Mouse (Mus musculus): ENCODE results near the gene Plcb4. TPM values are rescaled to one million over a fixed set of nuclear protein-coding genes. Genes with fewer than 3 reads are reported as not detected.

Plcb4 gene
- polyA plus RNA-seq, 1 experiment from 2014 or later: 32.8 TPM

DNA sequence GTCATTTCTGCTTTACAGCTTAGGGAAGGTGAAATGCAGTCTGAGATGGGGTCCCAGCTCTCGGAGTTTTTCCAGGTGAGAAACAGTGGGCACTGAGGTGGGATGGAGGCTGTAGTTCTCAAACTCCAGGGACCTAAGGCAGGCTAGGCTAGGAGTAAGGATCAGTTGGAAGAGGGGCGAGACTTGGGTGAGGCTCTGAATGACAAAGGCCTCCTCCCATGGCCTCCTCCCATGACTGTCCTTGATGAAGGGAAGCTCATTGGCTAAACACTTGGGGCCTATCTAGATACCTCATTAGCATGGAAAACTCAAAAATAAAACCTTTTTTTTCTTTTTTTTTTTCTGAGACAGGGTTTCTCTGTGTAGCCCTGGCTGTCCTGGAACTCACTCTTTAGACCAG lies 198.0 kb downstream of the Plcb4 start:
- Histone ChIP-seq H3K27ac (no peak overlapping the region), H3K4me2 (replicated peaks) (no peak overlapping the region)

GRCm38 (mm10) chr2:135861531-135862488 lies 203.0 kb downstream of the Plcb4 start:
- H3K9ac ChIP-seq: no peak overlapping the region
- 93% methylated on average over 8 of the region's 8 CpGs for WGBS
- no peaks in the 10 kb centered on the region for H3K27me3 ChIP-seq (replicated peaks)
- no peak overlapping the region for H3K4me3 ChIP-seq
- no peak for ATAC-seq (ENCODE audit: low FRiP score, low read depth)
- no peaks in the 10 kb centered on the region for H3K4me1 ChIP-seq
- no peak overlapping the region for H3K27ac ChIP-seq
- no peaks in the 10 kb centered on the region for H3K36me3 ChIP-seq
- H3K9me3 ChIP-seq: no peaks in the 10 kb centered on the region
- H3K4me2 ChIP-seq (replicated peaks): no peak overlapping the region

More for the DNA sequence above, 198.0 kb downstream of the Plcb4 start:
- H3K36me3 ChIP-seq: no peaks in the 10 kb centered on the region
- H3K9me3 ChIP-seq: no peaks in the 10 kb centered on the region
- H3K4me3 ChIP-seq: no peak overlapping the region
- H3K27me3 ChIP-seq (replicated peaks): no peaks in the 10 kb centered on the region
- 0 out of 2 replicates have a peak, but pooled peaks cover 8% of the 10 kb centered on the region for H3K4me1 ChIP-seq
- no peak overlapping the region for H3K9ac ChIP-seq
- WGBS: 96% methylated on average over 2 of the region's 2 CpGs
- no peak for ATAC-seq (ENCODE audit: low FRiP score, low read depth)

DNA sequence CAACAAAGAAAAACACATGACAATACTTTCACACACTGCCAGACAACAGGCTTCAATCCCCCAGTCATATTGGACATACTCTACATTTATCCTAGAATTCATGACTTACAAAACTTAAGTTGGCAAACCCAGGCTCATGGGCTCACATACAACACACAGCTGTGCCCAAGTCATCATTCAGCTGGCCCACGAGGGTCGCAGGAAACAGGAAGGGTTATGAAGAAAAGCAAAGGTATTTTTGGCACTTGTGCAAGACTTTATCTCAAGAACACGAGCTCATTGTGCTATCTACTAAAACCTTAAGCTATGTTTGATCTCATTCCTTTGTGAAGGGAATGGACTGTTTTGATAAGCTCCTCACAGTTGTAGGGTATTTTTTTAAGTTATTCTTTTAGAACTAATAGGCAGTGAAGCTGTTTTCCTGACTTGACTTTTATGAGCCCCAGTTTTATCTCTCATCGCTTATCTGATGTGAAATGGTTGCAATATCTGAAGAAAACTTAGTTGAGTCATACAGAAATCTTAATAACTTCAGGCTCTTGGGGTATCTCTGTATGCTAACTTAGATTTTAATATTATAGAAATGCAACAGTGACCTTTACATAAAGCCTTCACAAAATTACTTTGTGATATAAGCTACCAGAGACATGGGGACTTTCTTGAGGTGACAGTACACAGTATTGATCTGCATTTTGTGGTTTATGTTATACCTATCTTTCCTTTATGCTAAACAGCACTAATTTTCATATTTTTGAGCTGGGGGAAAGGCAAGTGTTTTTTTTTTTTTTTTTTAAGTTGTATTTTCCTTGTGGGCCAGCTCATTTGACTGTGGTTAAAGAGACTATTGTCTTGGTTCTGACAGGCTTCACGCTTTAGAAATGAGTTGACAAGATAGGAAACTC lies 203.9 kb downstream of the Plcb4 start:
- Histone ChIP-seq H3K27me3 (replicated peaks) (no peaks in the 10 kb centered on the region), H3K4me2 (replicated peaks) (no peak overlapping the region), H3K27ac (no peak overlapping the region), H3K4me3 (no peak overlapping the region), H3K36me3 (no peaks in the 10 kb centered on the region), H3K9me3 (no peaks in the 10 kb centered on the region), H3K9ac (no peak overlapping the region), H3K4me1 (no peaks in the 10 kb centered on the region)
- ATAC-seq (ENCODE audit: low FRiP score, low read depth): no peak
- 86% methylated on average over 5 of the region's 5 CpGs for WGBS

GRCm38 (mm10) chr2:135863391-135864076 lies 204.7 kb downstream of the Plcb4 start:
- Histone ChIP-seq H3K9me3 (no peaks in the 10 kb centered on the region), H3K4me2 (replicated peaks) (no peak overlapping the region), H3K36me3 (no peaks in the 10 kb centered on the region), H3K4me3 (no peak overlapping the region), H3K4me1 (no peaks in the 10 kb centered on the region), H3K9ac (no peak overlapping the region), H3K27ac (no peak overlapping the region), H3K27me3 (replicated peaks) (no peaks in the 10 kb centered on the region)
- WGBS: 79% methylated on average over 4 of the region's 4 CpGs
- ATAC-seq (ENCODE audit: low FRiP score, low read depth): no peak

DNA sequence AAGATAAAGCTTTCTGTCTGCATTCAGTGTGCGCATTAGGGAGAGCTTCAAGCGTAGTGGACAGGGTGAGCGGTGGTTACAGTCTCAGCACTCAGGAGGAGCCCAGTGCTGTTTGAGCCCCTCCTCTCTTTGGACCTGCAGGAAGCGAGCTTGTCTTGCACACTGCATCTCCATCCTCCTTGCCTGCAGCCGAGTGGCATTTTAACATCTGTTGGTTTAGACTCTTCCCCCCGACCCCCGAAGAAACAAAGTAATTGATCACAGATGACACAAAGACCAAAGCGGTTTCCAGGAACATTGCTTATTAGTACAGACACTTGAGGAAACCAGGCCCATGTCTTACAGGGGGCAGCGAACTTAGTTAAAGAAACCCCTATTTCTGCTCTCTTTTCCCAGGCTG lies 207.6 kb downstream of the Plcb4 start:
- Histone ChIP-seq H3K9ac (no peak overlapping the region), H3K27me3 (replicated peaks) (no peaks in the 10 kb centered on the region), H3K4me1 (no peaks in the 10 kb centered on the region), H3K4me2 (replicated peaks) (no peak overlapping the region), H3K9me3 (no peaks in the 10 kb centered on the region), H3K4me3 (no peak overlapping the region), H3K27ac (no peak overlapping the region), H3K36me3 (no peaks in the 10 kb centered on the region)
- 59% methylated on average over 9 of the region's 9 CpGs for WGBS
- no peak for ATAC-seq (ENCODE audit: low FRiP score, low read depth)

DNA sequence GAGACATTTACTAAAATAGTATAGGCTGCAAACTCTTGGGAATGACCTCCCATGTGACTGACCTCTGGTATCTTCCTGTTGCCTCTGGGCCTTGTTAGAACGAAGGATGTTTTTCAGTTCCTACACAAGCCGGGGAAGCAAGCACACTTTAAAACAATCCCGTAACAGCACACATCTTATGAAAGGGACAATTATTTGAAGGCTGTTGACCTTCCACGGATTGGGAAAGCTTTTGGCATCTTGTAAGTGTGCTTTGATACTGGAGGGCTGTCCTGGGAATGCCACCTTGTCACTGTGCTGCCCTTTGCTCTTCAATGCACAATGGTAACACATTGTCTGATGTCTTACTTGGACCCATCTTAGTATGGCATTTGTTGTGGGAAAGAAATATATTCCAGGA lies 208.0 kb downstream of the Plcb4 start:
- H3K9ac ChIP-seq: no peak overlapping the region
- no peak overlapping the region for H3K27ac ChIP-seq
- H3K36me3 ChIP-seq: no peaks in the 10 kb centered on the region
- H3K9me3 ChIP-seq: no peaks in the 10 kb centered on the region
- ATAC-seq (ENCODE audit: low FRiP score, low read depth): no peak
- no peak overlapping the region for H3K4me2 ChIP-seq (replicated peaks)
- H3K27me3 ChIP-seq (replicated peaks): no peaks in the 10 kb centered on the region
- WGBS: 65% methylated on average over 4 of the region's 4 CpGs
- H3K4me3 ChIP-seq: no peak overlapping the region
- H3K4me1 ChIP-seq: no peaks in the 10 kb centered on the region

GRCm38 (mm10) chr2:135869637-135870036 lies 210.8 kb downstream of the Plcb4 start:
- no peaks in the 10 kb centered on the region for H3K9me3 ChIP-seq
- ATAC-seq (ENCODE audit: low FRiP score, low read depth): no peak
- no peaks in the 10 kb centered on the region for H3K36me3 ChIP-seq
- no peaks in the 10 kb centered on the region for H3K4me1 ChIP-seq
- H3K27me3 ChIP-seq (replicated peaks): no peaks in the 10 kb centered on the region
- no peak overlapping the region for H3K4me3 ChIP-seq
- H3K27ac ChIP-seq: no peak overlapping the region
- no peak overlapping the region for H3K4me2 ChIP-seq (replicated peaks)
- no peak overlapping the region for H3K9ac ChIP-seq
- 89% methylated on average over 7 of the region's 7 CpGs for WGBS

DNA sequence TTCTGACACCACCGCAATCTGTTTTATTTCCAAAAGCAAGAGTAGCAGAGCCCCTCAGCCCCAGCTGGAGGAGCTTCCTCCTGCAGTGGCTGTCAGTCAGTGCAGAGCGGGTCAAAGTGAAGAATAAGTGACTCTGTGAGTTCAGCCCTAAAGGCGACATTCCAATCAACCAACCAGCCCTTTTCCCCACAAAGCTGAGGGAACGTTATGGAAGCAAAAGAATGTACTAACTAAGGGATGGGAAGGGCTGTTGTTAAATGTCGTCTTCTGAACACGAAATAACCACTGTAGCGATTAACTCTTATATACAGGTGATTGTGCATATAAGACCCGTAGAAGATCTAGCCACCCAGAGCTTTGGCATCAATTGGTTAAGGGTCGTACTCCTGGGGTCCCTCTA lies 214.3 kb downstream of the Plcb4 start:
- H3K4me2 ChIP-seq (replicated peaks): no peak overlapping the region
- WGBS: 86% methylated on average over 9 of the region's 9 CpGs
- ATAC-seq (ENCODE audit: low FRiP score, low read depth): no peak
- H3K27ac ChIP-seq: no peak overlapping the region
- no peak overlapping the region for H3K9ac ChIP-seq
- H3K9me3 ChIP-seq: no peaks in the 10 kb centered on the region
- H3K36me3 ChIP-seq: no peaks in the 10 kb centered on the region
- no peaks in the 10 kb centered on the region for H3K4me1 ChIP-seq
- H3K27me3 ChIP-seq (replicated peaks): no peaks in the 10 kb centered on the region
- no peak overlapping the region for H3K4me3 ChIP-seq

DNA sequence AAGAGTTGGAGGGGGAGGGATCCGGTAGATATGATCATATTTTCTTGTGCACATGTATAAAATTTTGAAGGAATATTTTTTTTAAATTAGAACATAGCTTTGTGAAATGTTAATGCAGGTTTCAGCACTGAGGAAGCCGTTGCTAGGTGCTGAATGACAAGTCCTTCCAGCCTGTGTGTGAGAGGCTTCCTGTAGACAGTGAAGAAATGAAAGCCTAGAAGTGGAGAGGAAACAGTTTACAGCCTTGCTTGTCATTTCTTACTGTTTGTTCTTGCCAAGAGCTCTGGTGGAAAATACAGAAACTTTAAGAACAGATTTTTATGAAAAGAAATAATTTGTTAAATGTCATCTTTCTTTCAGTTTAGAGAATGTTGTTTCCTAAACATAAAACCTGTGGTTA lies 214.9 kb downstream of the Plcb4 start:
- Histone ChIP-seq H3K27ac (no peak overlapping the region), H3K9ac (no peak overlapping the region), H3K4me1 (no peaks in the 10 kb centered on the region), H3K9me3 (no peaks in the 10 kb centered on the region), H3K4me3 (no peak overlapping the region), H3K36me3 (no peaks in the 10 kb centered on the region), H3K27me3 (replicated peaks) (no peaks in the 10 kb centered on the region), H3K4me2 (replicated peaks) (no peak overlapping the region)
- 85% methylated on average over 2 of the region's 2 CpGs for WGBS
- no peak for ATAC-seq (ENCODE audit: low FRiP score, low read depth)

DNA sequence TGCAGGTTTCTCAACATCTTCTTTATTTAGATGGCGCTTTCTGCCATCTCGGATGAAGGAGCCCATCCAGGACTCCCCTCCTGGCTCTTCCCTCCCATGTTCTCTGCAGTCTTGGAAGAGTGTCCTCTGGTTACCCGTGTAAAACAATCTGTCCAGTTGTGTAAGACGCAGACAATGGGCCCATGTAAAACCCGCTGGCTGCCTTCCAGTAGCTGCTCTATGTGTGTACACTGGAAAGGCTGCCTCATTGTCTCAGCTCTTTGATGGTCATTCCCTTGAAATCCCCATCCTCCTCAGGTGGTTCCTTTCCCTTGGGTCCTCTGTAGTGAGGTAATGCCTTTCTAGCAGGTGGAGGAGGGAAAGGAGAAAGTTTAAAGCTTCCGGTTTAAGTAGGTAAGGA lies 216.7 kb downstream of the Plcb4 start:
- no peak for ATAC-seq (ENCODE audit: low FRiP score, low read depth)
- no peaks in the 10 kb centered on the region for H3K9me3 ChIP-seq
- no peak overlapping the region for H3K9ac ChIP-seq
- 87% methylated on average over 6 of the region's 6 CpGs for WGBS
- H3K27ac ChIP-seq: no peak overlapping the region
- H3K36me3 ChIP-seq: no peaks in the 10 kb centered on the region
- no peaks in the 10 kb centered on the region for H3K4me1 ChIP-seq
- no peaks in the 10 kb centered on the region for H3K27me3 ChIP-seq (replicated peaks)
- no peak overlapping the region for H3K4me3 ChIP-seq
- H3K4me2 ChIP-seq (replicated peaks): no peak overlapping the region

- Histone ChIP-seq H3K9ac (no peak overlapping the region), H3K9me3 (no peaks in the 10 kb centered on the region), H3K36me3 (no peaks in the 10 kb centered on the region), H3K27ac (no peak overlapping the region), H3K4me3 (no peak overlapping the region), H3K4me1 (no peaks in the 10 kb centered on the region), H3K27me3 (replicated peaks) (no peaks in the 10 kb centered on the region), H3K4me2 (replicated peaks) (no peak overlapping the region)
- 91% methylated on average over 7 of the region's 7 CpGs for WGBS
- no peak for ATAC-seq (ENCODE audit: low FRiP score, low read depth)
These were observed 220.5 kb downstream of the Plcb4 start for GRCm38 (mm10) chr2:135879356-135879755.

DNA sequence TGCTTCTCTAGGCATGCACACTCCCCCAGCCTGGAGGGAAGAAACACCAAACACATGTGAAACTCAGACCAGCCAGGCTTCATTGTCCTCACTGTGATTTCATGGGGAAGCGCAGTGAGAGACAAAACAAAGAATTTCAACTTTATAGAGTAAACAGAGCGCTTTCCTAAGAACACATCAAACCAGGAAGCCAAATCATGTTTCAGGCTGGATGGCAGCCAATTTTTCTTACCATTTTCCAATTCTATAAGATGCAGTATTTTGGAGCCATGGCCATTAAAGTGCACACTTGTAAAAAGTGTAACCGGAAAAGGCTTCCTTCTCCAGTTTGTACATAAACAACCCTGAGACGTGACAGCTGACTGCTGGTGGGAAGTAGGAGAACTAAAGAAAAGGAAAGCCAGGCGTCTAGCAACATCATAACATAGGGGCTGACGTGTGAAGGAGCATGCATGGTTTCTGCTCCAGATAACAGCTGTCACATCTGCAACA lies 221.5 kb downstream of the Plcb4 start:
- no peaks in the 10 kb centered on the region for H3K27me3 ChIP-seq (replicated peaks)
- no peaks in the 10 kb centered on the region for H3K36me3 ChIP-seq
- no peak overlapping the region for H3K27ac ChIP-seq
- H3K9me3 ChIP-seq: no peaks in the 10 kb centered on the region
- ATAC-seq (ENCODE audit: low FRiP score, low read depth): no peak
- H3K4me2 ChIP-seq (replicated peaks): no peak overlapping the region
- WGBS: 73% methylated on average over 6 of the region's 6 CpGs
- no peak overlapping the region for H3K4me3 ChIP-seq
- H3K9ac ChIP-seq: no peak overlapping the region
- no peaks in the 10 kb centered on the region for H3K4me1 ChIP-seq
